Mouse (Mus musculus): ENCODE measurements around the gene Bcl7b. TPM values are rescaled to one million over a fixed set of nuclear protein-coding genes. Genes with fewer than 3 reads are reported as not detected.

Bcl7b gene
- total RNA-seq (2021) = 63.2 and 64.0 TPM in 2 replicates
- long read RNA-seq, transcript Bcl7b-201 (6 exons, 1,758 nt) = major isoform, 85 of 108 reads
- long read RNA-seq, transcript Bcl7b-202 (3 exons, 564 nt) = minor isoform, 12 of 108 reads
- long read RNA-seq, partial matches to known transcripts = 8 of 108 reads
- long read RNA-seq, other reads (novel, unspliced or antisense) = 3 of 108 reads

- DNase-seq = peak; percentile 95
Observed at GRCm38 (mm10) chr5:135168063-135169062, at the start of gene Bcl7b. TSS of gene Bcl7b (plus strand) at chr5:135168283.

- DNase-seq = peak; percentile 69
Observed at GRCm38 (mm10) chr5:135118589-135119081, 49.4 kb upstream of the Bcl7b start.

GRCm38 (mm10) chr5:135120753-135121152 lies 47.3 kb upstream of the Bcl7b start:
- no peak for DNase-seq

- DNase-seq = no peak
Observed at GRCm38 (mm10) chr5:135126121-135126520, 42.0 kb upstream of the Bcl7b start.

- DNase-seq = no peak
Observed at GRCm38 (mm10) chr5:135127669-135128068, 40.4 kb upstream of the Bcl7b start.

- DNase-seq = no peak
Observed at GRCm38 (mm10) chr5:135129747-135130146, 38.3 kb upstream of the Bcl7b start.

- DNase-seq = no peak
Observed at GRCm38 (mm10) chr5:135133736-135134405, 34.2 kb upstream of the Bcl7b start.

GRCm38 (mm10) chr5:135134534-135134933 lies 33.5 kb upstream of the Bcl7b start:
- peak; percentile 41 for DNase-seq

GRCm38 (mm10) chr5:135139881-135140280 lies 28.2 kb upstream of the Bcl7b start:
- no peak for DNase-seq

- DNase-seq = no peak
Observed at GRCm38 (mm10) chr5:135144469-135144868, 23.6 kb upstream of the Bcl7b start.

GRCm38 (mm10) chr5:135145532-135145931 lies 22.6 kb upstream of the Bcl7b start:
- DNase-seq = no peak

GRCm38 (mm10) chr5:135145955-135146354 lies 22.1 kb upstream of the Bcl7b start:
- no peak for DNase-seq

- DNase-seq = no peak
Observed at GRCm38 (mm10) chr5:135148715-135149052, 19.4 kb upstream of the Bcl7b start.

GRCm38 (mm10) chr5:135149053-135149819 lies 18.8 kb upstream of the Bcl7b start, which contains the start of gene Tbl2:
TSS of gene Tbl2 (plus strand) at chr5:135149657.
- DNase-seq = peak; percentile 99

- DNase-seq = no peak
Observed at GRCm38 (mm10) chr5:135149820-135150178, 18.3 kb upstream of the Bcl7b start.

- no peak for DNase-seq
Observed at GRCm38 (mm10) chr5:135156496-135156895, 11.6 kb upstream of the Bcl7b start.

- peak; percentile 27 for DNase-seq
Observed at GRCm38 (mm10) chr5:135161221-135161620, 6.9 kb upstream of the Bcl7b start.

GRCm38 (mm10) chr5:135161650-135162049 lies 6.4 kb upstream of the Bcl7b start:
- no peak for DNase-seq

GRCm38 (mm10) chr5:135162361-135162760 lies 5.7 kb upstream of the Bcl7b start:
- DNase-seq = no peak

- no peak for DNase-seq
Observed at GRCm38 (mm10) chr5:135162821-135163220, 5.3 kb upstream of the Bcl7b start.

- DNase-seq = no peak
Observed at GRCm38 (mm10) chr5:135166909-135167308, 1.2 kb upstream of the Bcl7b start.

GRCm38 (mm10) chr5:135167469-135167868 lies 614 bp upstream of the Bcl7b start:
- DNase-seq = no peak

All from adrenal gland, postnatal 25 days (tissue).